Mouse (Mus musculus) midbrain, postnatal 0 days (tissue): ENCODE data around the gene Dek. TPM values are rescaled to one million over a fixed set of nuclear protein-coding genes. Genes with fewer than 3 reads are reported as not detected.
A peak's percentile ranks its signal among the peaks of the same experiment; 100 is the strongest.

Experiments used
- ATAC-seq: fragments of 200-750 bp; cut with Nextera tagmentation; 2 replicates; pipeline ENCODE4 v1.8.0; 2017; ENCODE audit warnings: moderate number of reproducible peaks, mild to moderate bottlenecking, moderate TSS enrichment, moderate library complexity; ENCODE audit not compliant: low FRiP score
- DNase-seq: peaks from one replicate; pipeline ENCODE4 v3.0.0-alpha.2; 2015; ENCODE audit warnings: low spot score
- H3K27ac ChIP-seq: fragments of 300-500 bp; sonication (generic); 2 replicates; pipeline ENCODE4 v1.5.1; 2014; ENCODE audit warnings: low read depth, mild to moderate bottlenecking, low read length, mixed read lengths
- H3K27me3 ChIP-seq: fragments of 300-500 bp; sonication (generic); 2 replicates; pipeline ENCODE4 v1.6.1; 2014; ENCODE audit warnings: low read length, control low read depth, mixed read lengths; ENCODE audit not compliant: insufficient read depth
- H3K36me3 ChIP-seq: fragments of 300-500 bp; sonication (generic); 2 replicates; pipeline ENCODE4 v1.6.1; 2014; ENCODE audit warnings: low read length, control low read depth, mixed read lengths; ENCODE audit not compliant: insufficient read depth
- H3K4me1 ChIP-seq: fragments of 300-500 bp; sonication (generic); 2 replicates; pipeline ENCODE4 v1.6.1; 2014; ENCODE audit warnings: mild to moderate bottlenecking, control low read depth, antibody characterized with exemption, low read length, mixed read lengths; ENCODE audit not compliant: insufficient read depth
- H3K4me2 ChIP-seq: fragments of 300-500 bp; sonication (generic); 2 replicates; pipeline ENCODE4 v1.6.1; 2014; ENCODE audit warnings: low read depth, mild to moderate bottlenecking, low read length, mixed read lengths; ENCODE audit not compliant: poor library complexity, severe bottlenecking
- H3K4me3 ChIP-seq: fragments of 300-500 bp; sonication (generic); 2 replicates; pipeline ENCODE4 v1.5.1; 2014; ENCODE audit warnings: low read depth, mild to moderate bottlenecking, low read length, moderate library complexity
- H3K9ac ChIP-seq: fragments of 300-500 bp; sonication (generic); replicated peaks from 2 replicates; pipeline ENCODE4 v1.6.1; 2014; ENCODE audit warnings: mild to moderate bottlenecking, low read length, moderate library complexity, mixed read lengths; ENCODE audit not compliant: poor library complexity, severe bottlenecking
- H3K9me3 ChIP-seq: fragments of 300-500 bp; sonication (generic); 2 replicates; pipeline ENCODE4 v1.6.1; 2016; ENCODE audit warnings: low read length, control low read depth
- CTCF ChIP-seq: IDR thresholded peaks from 2 replicates; pipeline ENCODE4 v1.5.1; 2016; ENCODE audit warnings: antibody characterized with exemption, mild to moderate bottlenecking
- WGBS: fragments of 180-500 bp; shearing (Covaris S2); extraction: QIAGEN DNeasy Blood & Tissue Kit; methylation state at CpG from one replicate; pipeline ENCODE4 v1.1.7; 2014; 5-methylcytosine and 5-hydroxymethylcytosine counted together
- polyA plus RNA-seq: library from polyadenylated mRNA; unstranded; fragments of >200 nt; fragmentation: Nextera tagmentation; extraction: Ambion mirVana; gene quantifications from 2 replicates; pipeline ENCODE4 v1.2.1, GENCODE M21; 2015
- total RNA-seq: library from RNA; depleted of rRNA; stranded (reverse); fragments of >200 nt; gene quantifications from 2 replicates; pipeline ENCODE4 v1.2.3, GENCODE M21; 2014

Gene Dek
- total and polyA plus RNA-seq, 2 experiments from 2014 or later, result 34.1 to 112 TPM

DNA sequence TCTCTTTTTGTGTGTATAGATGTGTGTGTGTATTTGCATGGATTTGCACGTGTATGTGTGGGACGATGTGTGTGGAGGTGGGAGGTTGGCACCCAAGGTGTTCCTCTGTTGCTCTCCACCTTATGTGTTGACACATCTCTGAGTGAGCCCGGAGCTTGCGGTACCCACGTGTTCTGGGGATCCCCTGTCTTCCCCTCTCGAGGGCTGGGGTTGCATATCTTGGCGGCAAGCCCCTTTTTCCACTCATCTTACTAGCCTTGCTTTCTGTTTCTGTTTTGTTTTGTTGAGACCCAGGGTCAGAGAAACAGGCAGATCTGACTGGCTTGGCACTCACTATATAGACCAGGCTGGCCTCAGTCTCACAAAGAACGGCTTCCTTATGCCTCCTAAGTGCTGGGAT, 27.1 kb upstream of the Dek start:
- 94% methylated on average over 8 of the region's 8 CpGs for WGBS
- no peak for DNase-seq
- Histone ChIP-seq H3K27ac (no peak overlapping the region), H3K4me2 (no peak overlapping the region), H3K9ac (no peak overlapping the region), H3K27me3 (no peaks in the 10 kb centered on the region), H3K36me3 (no peaks in the 10 kb centered on the region), H3K9me3 (no peaks in the 10 kb centered on the region), H3K4me3 (no peak overlapping the region), H3K4me1 (no peaks in the 10 kb centered on the region)
- TF ChIP-seq CTCF, result no peak
- ATAC-seq, result no peak

DNA sequence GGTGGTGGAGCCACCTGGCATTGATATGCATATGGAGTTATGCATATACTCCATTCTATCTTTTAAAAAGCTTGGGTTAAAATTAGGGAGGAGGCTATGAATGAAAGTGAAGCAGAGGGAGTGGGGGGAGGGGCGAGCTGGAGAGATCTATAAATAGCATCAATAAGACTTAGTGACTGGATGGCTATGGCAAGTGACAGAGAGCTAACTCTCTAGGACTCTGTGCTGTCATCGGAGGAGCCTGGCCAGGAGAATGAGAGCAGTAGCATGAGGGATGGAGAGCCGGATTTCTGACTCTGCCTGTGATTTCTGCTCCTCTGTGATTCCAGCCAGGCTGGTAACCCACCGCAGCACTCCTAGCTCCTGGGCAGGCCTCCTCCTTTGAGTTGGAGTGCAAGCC, 23.1 kb upstream of the Dek start:
- Histone ChIP-seq H3K36me3 (no peaks in the 10 kb centered on the region), H3K9ac (no peak overlapping the region), H3K9me3 (no peaks in the 10 kb centered on the region), H3K27me3 (no peaks in the 10 kb centered on the region), H3K4me1 (no peaks in the 10 kb centered on the region), H3K4me2 (no peak overlapping the region), H3K4me3 (no peak overlapping the region), H3K27ac (no peak overlapping the region)
- no peak for ATAC-seq
- no peak for TF ChIP-seq CTCF
- DNase-seq, result no peak
- WGBS, result 76% methylated on average over 4 of the region's 4 CpGs

DNA sequence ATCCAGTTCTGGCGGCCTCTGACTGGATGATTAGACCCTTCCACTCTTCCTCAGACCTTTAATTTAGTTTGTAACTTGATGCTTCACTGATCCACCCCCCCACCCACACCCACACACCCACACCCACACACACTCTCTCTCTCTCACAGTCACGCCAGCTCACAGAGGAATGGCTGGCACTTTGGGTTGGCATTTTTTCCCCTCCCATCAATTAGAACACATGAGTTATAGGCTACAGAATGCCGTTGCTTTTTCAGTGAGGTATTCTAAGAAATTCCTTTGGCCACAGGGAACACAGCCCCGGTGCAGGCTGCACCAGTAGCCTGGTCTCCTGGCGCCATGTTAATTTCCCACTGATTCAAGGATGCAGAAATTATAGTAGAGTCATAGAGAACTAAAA, 19.6 kb upstream of the Dek start:
- 87% methylated on average over 5 of the region's 5 CpGs for WGBS
- no peak overlapping the region for H3K4me2 ChIP-seq
- TF ChIP-seq CTCF, result no peak
- no peaks in the 10 kb centered on the region for H3K4me1 ChIP-seq
- DNase-seq (no peak), ATAC-seq (no peak)
- no peaks in the 10 kb centered on the region for H3K36me3 ChIP-seq
- H3K9me3 ChIP-seq, result no peaks in the 10 kb centered on the region
- H3K4me3 ChIP-seq, result no peak overlapping the region
- no peaks in the 10 kb centered on the region for H3K27me3 ChIP-seq
- H3K27ac ChIP-seq, result no peak overlapping the region
- H3K9ac ChIP-seq, result no peak overlapping the region

DNA sequence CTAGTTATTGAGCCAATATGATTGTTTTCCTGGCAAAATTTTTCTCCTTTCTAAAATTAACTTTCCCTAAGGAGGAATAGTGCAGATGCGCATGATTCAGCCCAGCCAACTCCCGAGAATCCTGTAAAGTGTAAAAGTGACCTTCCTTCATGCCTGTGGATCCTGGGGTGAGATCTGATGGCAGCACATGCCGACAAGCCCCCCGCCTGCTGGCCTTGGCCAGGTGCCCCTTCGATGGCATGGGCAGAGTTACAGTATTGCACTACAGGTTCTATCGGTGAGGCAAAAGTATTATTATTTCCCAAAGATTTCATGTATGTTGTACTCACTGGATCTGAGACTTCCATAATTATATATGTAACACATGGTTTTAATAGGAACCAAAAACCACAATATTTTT, 19.0 kb upstream of the Dek start:
- H3K9me3 ChIP-seq, result no peaks in the 10 kb centered on the region
- H3K4me3 ChIP-seq, result no peak overlapping the region
- DNase-seq (no peak), ATAC-seq (no peak)
- H3K27me3 ChIP-seq, result no peaks in the 10 kb centered on the region
- no peaks in the 10 kb centered on the region for H3K36me3 ChIP-seq
- 84% methylated on average over 6 of the region's 6 CpGs for WGBS
- no peaks in the 10 kb centered on the region for H3K4me1 ChIP-seq
- no peak overlapping the region for H3K27ac ChIP-seq
- no peak overlapping the region for H3K9ac ChIP-seq
- TF ChIP-seq CTCF, result no peak
- H3K4me2 ChIP-seq, result no peak overlapping the region

DNA sequence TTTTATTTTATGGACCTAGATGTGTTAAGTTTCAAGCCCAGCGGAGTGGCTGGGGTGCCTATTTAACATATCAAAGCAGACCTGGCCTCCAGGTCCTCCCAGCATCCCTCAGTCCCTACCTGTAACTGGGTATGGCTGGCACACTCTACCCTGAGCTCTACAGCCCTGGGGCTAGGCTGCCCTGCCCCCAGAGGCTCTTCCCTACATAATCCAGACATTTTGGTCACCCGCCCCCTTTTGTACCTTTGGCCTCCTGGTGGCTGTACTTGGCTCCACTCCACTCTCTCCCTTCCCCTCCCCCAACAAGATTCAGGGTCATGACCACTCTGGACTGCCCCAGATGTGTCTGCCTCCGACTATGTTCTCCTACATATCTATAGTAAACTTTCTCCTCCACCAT, 18.4 kb upstream of the Dek start:
- no peaks in the 10 kb centered on the region for H3K4me1 ChIP-seq
- ATAC-seq, result no peak
- H3K36me3 ChIP-seq, result no peaks in the 10 kb centered on the region
- WGBS, result 51% methylated on average over 3 of the region's 3 CpGs
- DNase-seq, result no peak
- no peaks in the 10 kb centered on the region for H3K27me3 ChIP-seq
- H3K9ac ChIP-seq, result no peak overlapping the region
- H3K9me3 ChIP-seq, result no peaks in the 10 kb centered on the region
- no peak overlapping the region for H3K4me3 ChIP-seq
- no peak overlapping the region for H3K4me2 ChIP-seq
- no peak for TF ChIP-seq CTCF
- no peak overlapping the region for H3K27ac ChIP-seq

DNA sequence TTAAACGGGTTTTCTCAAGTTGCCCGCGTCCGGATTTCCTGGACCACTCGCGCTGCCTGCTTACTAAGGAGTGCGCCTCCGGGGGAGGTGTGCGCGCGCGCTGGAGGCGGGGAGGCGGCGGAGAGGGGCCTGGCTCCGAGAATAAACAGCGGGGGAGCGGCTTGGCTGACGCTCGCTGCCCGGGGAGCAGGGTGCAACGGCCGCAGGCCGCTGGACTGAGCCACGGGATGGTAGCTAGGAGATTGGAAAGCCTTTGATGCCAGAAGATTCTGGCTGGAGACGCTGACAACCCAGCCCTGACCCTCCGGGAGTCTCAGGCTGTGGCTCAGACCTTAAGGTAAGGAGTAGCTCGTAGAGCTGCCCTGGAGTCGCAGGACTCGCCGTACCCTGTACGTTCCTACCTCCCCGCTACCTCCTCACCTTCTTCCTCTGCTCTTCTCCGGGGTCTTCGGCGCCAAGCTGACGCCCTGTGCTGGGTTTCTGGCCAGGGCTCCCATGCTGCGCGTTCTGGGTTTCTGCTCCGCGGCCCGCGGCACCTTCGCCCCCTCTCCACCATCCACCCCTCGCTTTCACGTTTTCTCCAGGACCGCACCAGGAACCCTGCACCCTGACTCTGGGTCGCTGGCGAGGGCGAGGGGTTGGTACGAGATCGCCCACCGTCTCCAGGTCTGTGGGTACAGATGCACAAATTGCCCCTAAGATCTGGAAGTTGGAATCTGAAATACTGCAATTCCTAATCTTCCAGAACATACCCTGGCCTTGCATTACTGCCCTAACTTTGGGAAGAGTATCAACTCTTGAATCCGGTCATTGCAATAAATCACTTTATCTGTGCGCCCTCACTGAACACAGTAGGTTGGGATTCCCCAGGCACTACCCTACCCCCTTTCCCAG, 16.8 kb upstream of the Dek start, which contains the start of gene Rnf144b:
Gene Rnf144b, plus strand, starts transcription at position 120 of the 894 bp plus-strand sequence.
- WGBS, result 3% methylated on average over 55 of the region's 55 CpGs
- Histone ChIP-seq H3K9ac (peak within 1 kb of the TSS; percentile 51), H3K4me3 (peak within 1 kb of the TSS; percentile 51), H3K36me3 (no peaks in the 10 kb centered on the region), H3K27me3 (no peaks in the 10 kb centered on the region), H3K27ac (no peak within 1 kb of the TSS), H3K4me1 (no peaks in the 10 kb centered on the region), H3K4me2 (peak within 1 kb of the TSS; percentile 95), H3K9me3 (no peaks in the 10 kb centered on the region)
- no peak; the same call in 1 of the 2 replicates for ATAC-seq
- DNase-seq, result peak; percentile 5
- no peak for TF ChIP-seq CTCF
